Mouse (Mus musculus) thymus, adult 18-20 months (tissue): Measurements from ENCODE around the gene Olfr69.
"Not testable (repeated sequence)": the region's sequence is repeated elsewhere in the genome, so short reads cannot be mapped to it uniquely, and the experiment has no call there.

ENCODE experiments used
- DNase-seq, 2 experiments: peaks; one replicate each; pipeline ENCODE4 v3.0.0; 2022; ENCODE audit warnings: mixed read lengths in 2 of 2

The Olfr69 gene

DNA sequence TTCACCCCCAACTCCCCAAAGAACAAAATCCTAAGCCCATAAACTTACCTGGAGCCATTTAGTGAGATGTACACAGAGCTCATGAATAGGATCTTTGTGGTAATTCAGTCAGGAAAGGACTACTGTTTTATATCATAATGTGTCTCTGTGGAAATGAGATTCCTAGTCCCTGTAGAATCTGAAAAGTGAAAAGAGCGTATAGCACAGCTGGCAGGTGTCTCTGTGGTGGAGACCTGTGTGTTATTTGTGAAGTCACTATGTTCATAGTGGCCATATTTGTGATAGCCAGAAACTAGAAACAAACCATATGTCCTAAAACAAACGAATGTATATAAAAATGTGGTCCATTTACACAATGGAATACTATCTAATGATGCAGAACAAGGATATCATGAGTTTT lies at the start of gene Olfr69:
Olfr69 (minus strand) TSS at position 101 of the 400 bp plus-strand sequence.
- no peak for DNase-seq

DNA sequence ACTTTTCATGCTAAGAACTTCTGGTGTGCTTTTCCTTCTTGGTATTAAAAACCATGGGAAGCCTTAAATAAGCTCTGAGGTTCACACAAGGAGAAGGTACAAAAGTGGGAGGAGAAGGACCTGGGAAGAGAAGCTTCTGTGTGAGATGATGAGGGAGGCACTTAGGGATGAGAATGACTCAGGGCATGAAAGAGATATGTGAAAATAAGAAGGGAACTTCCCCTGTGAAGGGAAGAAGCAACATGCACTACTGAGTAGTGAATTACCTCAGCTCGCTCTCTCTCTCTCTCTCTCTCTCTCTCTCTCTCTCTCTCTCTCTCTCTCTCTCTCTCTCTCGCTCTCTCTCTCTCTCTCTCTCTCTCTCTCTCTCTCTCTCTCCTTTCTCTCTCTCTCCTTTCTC lies 43.7 kb upstream of the Olfr69 start:
- DNase-seq: not testable (repeated sequence)

DNA sequence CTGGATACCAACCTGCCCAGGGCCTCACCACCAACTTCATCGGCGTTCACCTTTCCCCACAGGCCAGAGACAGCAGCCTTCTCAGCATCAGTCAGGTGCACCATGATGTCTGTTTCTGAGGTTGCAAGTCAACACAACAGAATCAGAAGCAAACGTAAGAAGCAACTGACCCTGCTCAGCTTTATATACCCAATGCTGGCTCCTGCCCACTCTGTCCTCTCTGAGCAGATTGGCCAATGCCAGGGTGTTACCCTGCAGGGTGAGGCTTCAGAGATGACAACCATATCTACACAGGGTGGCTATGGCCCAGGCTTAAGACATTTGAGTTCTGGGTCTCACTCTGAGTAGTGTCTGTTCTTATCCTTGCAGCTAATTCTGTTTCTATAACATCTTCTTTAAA lies 42.4 kb upstream of the Olfr69 start, which contains the start of gene Hbb-bt:
Hbb-bt (minus strand) TSS at position 231 of the 400 bp plus-strand sequence.
- no peak for DNase-seq

DNA sequence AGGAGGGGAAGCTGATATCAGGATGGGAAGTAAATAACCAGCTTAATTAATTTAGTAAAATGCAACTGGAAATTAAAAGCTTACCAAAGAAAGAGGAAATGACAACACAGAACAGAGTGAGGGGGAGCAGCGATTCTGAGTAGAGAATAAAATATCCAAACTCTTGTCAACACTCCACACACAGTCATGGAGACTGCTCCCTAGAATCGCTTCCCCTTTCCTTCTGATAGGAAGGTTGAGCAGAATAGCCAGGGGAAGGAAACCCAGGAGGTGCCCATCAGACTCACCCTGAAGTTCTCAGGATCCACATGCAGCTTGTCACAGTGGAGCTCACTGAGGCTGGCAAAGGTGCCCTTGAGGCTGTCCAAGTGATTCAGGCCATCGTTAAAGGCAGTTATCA lies 41.8 kb upstream of the Olfr69 start:
- not testable (repeated sequence) for DNase-seq

DNA sequence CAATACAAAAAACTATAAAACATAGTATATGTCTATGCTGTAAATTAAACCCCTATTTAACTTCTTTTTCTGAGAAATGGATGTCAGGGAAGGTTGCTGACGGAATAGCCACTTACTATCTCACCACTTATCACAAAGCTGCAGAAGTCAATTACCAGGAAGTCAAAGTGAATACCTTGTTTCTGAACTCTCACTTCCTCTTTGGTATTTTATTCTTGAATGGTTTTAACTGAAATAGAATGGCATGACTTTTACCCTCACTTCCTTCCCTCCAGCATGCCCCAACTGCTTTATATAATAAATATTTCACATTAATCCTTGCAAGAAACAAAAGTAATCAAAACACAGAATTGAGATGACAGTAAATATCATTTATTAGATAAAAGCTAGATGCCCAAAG lies 40.8 kb upstream of the Olfr69 start:
- no peak for DNase-seq

DNA sequence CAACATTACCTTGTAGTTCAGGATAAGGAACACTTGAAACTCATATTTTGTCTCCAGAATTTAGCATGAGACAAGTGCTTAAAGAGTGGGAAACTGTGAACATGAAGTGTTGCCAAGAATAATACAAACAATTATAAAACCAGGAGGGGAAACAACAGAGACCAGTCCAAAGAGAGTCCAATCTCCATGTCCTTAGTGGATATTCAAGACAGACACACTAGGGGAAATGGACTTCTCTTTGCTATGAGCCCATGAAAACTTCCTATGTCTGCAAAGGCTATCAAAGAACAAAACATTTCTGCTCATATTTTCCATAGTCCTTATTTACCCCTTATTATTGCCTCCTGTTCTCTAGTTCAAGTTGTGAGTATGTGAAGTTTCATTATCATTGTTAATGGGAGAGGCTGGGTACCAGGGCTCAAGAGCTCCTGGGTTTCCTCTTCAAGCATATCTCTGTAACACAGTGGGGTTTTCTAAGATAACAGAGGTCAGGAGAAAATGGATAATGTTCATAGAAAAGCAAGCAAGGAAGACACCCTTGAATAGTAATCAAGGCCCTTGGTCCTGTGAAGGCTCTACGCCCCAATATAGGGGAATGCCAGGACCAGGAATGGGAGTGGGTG lies 39.9 kb upstream of the Olfr69 start:
- no peak for DNase-seq

DNA sequence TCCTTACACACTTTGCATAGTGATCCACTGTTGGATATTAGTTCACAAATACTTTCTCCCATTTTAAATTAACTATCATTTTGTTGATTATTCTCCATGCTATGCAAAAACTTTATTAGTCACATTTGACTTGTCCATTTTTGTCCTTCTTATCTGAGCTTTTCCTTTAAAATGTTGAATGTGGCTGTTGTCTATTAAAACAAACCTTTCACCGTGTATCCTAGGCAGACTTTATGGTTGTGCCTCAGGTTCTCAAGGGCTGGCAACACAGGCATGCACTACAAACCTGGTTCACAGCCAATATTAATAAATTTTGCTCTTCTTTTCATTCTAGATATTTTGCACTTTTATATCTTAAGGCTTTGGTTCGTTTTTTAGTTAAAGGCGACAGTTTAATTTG lies 39.4 kb upstream of the Olfr69 start:
- no peak for DNase-seq

DNA sequence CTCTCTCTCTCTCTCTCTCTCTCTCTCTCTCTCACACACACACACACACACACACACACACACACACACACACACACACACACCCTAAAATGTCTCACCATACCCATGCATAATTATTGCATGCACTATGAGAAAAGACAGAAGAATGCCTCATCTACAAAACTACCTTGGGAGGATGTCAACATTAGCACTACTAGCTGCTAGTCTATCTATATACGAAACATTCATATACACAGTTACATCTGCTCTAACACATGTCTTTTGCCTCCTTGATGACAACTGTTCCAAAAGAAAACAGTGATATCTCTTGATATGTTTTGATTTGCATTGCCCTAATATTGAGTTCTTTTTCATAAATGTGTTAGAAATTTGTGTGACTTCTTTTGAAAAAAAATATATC lies 38.9 kb upstream of the Olfr69 start:
- DNase-seq: no peak

DNA sequence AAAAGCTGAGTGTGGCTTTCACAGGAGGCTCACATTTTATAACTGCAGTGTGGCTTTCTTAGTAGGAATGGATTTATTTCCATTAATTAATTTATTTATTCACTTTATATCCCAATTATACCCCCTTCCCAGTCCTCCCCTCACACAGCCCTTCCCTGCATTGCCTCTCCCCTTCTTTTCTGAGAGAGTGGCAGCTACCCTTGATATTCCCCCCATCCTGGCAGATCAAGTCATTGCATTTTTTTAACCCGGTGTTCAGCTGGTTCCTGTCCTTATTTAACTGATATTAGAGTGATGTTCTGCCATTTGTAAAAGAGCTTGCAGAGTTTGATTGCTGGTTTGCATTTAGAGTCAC lies 38.4 kb upstream of the Olfr69 start:
- DNase-seq: no peak

DNA sequence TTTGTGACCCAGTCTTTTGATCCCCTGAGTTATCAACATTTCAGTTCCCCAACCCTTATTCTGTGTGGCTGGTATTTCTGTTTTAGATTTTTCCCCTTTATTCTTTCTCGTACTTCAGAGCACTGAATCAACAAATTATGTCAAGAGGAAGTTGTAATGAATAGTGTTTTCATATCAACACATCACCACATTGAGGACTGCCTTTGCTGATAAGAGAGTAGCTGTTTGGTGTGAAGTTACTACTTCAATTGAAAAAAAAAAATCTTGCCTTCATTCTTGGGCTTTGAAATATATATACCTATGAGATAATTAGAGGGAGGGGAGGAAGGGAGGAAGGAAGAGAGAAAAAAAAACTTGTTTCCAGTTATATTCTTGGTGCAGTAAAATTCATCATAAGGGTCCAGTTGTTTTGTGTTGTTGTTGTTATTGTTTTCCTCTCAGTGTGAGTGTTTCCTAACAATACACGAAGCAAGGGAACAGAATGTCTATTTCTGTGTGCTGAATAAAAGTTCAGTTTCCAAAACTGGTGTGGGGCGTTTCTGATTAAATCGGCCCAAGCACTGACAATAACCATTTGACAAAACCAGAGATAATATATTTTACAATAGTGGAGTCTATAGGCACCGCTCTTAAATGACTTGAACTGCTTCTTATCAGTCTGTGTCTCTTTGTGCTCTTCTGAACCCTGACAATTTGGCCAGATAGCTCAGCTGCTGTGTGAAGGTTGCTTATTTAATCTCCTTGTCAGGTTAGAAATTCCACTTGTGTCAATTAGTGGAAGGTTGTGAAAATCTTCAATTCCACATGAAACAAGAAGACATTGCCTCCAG lies 37.8 kb upstream of the Olfr69 start:
- DNase-seq: no peak

DNA sequence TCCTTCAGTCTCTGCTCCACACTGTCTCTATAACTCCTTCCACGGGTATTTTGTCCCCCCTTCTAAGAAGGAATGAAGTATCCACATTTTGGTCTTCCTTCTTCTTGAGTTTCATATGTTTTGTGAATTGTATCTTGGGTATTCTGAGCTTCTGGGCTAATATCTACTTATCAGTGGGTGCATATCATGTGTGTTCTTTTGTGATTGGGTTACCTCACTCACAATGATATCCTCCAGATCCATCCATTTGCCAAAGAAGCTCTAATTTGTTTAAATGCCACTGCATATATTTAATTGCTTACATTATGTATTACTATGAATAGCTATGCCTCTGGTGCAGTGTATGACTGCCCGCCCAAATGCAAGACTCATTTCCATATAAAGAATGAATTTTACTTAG lies 36.7 kb upstream of the Olfr69 start:
- not testable (repeated sequence) for DNase-seq

DNA sequence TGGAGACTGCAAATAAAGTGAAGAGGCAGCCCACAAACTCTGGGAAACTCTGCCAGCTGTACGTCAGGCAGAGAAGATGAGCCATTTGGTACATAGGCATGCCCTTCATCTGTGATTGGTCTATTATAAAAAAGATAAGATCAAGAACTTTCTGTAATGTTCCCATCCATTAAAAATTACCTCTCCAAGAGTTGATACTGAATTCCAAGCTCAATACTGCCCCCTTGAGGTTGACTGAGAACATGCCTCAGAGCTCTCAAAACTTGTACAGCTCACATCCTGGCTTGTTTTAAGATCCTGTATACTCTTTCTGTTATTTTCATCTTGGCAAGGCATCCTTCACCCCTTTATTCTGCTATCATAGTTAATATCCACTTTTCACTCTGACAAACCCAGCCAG lies 35.5 kb upstream of the Olfr69 start:
- no peak for DNase-seq

DNA sequence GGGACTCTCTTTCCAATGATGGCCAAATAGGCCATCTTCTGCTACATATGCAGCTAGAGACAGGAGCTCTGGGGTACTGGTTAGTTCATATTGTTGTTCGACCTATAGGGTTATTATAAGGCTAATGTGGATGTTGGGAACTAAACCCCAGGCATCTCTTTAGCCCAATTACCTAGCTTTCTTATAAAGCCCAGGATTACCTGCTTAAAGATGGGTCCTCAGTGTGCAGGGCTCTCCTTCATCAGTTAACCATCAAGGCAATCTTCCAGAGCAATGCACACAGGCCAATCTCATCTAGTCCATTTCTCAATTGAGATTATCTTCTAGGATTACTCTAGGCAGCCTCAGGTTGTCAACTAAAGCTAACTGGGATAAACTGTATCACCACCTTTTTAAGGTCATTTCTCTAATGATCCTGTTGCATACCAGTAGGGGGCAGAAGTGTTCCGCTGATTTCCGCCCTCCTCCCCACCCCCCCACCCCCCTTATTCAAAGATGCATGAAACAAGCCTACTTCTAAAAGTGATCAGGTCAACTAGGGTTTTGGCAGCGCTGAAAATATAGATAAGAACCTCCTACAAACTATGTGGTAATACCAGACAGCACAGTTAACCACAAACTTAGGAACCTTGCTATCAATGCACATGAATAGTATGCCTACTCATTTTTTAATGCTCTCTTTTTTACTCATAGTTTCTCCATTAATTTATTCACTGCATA lies 21.4 kb upstream of the Olfr69 start:
- DNase-seq: no peak

DNA sequence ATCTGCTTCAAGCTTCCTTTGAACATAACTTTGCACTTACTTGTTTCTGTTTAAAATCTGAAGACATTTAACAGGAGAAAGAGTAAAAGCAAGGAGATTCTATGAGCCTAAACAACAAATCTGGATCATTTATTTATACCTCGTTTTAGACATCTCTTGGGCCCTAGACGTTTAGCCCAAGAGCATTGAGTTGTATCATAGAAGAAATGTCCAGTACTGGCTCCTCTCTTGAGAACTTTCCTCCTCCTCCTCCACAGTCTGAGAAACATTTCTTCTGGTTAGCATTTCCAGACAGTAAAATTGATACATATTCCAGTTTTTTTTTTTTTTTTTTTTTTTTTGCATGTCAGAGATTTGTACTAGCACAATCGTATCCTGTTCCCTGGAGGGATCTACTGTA lies 20.3 kb upstream of the Olfr69 start, which contains the start of gene Olfr67:
Olfr67 (minus strand) TSS at position 101 of the 400 bp plus-strand sequence.
- DNase-seq: no peak

DNA sequence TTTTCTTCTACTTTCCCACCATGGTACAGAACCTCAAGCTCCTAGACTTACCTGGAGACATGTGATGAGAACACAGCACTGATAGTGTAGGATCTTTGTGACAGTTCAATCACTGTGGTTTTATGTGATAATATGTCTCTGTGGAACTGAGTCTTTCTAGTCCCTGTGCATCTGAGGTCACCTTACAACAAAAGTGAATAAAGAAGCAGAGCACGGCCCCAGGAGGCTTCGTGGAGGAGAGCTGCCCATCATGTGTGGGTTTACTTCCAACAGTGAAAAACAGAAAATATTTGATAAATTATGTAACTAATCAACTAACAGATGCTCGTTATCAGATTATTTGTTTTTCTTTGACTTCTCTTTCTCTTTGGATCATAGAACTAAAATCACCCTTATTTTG lies 8.2 kb upstream of the Olfr69 start, which contains the start of gene Olfr68:
Olfr68 (minus strand) TSS at position 101 of the 400 bp plus-strand sequence.
- no peak for DNase-seq

DNA sequence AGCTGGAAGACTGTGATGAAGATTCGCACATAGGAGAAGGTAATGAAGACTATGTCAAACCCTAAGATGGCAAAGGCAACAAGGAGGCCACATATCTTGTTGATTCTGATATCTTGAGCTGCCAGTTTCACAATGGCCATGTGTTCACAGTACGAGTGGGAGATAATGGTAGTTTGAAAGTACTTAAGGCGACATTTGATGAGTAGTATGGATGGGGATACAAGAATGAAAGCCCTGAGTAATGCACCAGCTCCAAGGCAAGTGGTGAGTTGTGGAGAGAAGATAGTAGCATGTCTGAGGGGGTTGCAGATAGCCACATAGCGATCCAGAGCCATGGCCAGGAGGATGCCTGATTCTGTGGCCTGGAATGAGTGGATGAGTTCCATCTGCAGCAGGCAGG lies 6.3 kb upstream of the Olfr69 start:
- not testable (repeated sequence) for DNase-seq

DNA sequence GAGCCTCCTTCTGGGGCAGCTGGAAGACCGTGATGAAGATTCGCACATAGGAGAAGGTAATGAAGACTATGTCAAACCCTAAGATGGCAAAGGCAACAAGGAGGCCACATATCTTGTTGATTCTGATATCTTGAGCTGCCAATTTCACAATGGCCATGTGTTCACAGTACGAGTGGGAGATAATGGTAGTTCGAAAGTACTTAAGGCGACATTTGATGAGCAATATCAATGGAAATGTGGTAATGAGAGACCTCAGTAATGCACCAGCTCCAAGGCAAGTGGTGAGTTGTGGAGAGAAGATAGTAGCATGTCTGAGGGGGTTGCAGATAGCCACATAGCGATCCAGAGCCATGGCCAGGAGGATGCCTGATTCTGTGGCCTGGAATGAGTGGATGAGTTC lies 3.7 kb downstream of the Olfr69 start:
- not testable (repeated sequence) for DNase-seq

DNA sequence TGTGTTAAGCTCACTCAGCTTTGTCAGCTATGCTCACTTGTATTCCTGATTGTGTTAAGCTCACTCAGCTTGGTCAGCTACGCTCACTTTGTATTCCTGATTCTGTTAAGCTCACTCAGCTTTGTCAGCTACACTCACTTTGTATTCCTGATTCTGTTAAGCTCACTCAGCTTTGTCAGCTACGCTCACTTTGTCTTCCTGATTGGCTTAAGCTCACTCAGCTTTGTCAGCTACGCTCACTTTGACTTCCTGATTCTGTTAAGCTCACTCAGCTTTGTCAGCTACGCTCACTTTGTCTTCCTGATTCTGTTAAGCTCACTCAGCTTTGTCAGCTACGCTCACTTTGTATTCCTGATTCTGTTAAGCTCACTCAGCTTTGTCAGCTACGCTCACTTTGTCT lies 9.2 kb downstream of the Olfr69 start:
- DNase-seq: not testable (repeated sequence)

DNA sequence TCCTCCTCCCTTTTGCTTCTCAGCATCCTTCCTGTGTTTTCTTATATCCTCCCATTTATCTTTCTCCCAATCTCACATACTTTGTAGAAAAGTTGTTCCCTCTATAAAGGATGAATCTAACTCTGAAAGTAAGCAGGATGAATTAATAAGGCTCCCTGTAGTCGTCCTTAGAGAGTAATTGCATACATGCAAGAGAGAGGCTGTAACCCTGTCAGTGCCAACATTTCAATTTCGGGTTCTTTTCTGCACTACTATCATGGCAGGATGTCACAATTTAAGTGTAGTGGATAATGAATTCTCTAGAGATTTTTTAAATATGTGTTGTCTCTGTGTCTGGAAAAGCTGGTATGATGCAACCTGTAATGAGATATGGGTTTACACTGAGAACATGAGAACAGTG lies 14.2 kb downstream of the Olfr69 start, which contains the start of gene Olfr630:
Olfr630 (minus strand) TSS at position 101 of the 400 bp plus-strand sequence.
- no peak for DNase-seq

DNA sequence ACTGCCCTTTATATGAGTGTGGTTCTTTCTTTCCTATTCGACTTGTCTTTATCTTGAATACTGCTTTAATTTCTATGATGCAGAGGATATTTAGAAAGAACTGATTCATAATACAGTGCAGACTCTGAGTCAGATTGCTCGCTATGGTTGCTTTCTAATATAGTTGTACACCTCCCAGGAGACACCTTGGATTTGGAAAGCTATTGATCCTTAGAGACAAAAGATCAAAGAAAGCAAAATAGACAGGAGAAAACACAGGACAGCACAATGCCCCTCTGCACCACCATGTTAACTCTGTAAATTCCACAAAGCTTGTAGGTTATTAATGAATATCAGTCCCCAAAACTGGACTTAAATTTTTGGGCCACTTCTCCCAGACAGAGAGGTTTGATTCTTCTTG lies 26.6 kb downstream of the Olfr69 start, which contains the start of gene Olfr629:
Olfr629 (minus strand) TSS at position 101 of the 400 bp plus-strand sequence.
- DNase-seq: no peak

DNA sequence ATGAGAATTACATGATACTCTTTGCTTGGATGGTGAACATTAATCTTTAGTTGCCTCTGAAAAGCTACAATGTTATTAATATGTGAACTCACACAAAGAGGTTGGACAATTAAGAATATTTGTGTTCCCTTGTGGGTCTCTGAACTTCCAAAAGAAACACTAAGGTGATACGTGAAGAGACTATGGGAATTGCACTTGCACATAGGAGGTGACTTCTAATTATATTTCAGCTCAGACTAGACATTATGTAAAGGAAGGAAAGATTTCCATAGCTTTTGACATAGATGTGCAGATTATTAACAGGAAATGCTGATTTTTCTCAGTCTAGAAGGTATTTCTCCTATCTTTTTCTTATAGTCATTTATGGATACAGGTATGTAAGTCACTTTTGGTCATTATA lies 41.3 kb downstream of the Olfr69 start, which contains the start of gene Olfr628:
Olfr628 (plus strand) TSS at position 301 of the 400 bp plus-strand sequence.
- no peak for DNase-seq

DNA sequence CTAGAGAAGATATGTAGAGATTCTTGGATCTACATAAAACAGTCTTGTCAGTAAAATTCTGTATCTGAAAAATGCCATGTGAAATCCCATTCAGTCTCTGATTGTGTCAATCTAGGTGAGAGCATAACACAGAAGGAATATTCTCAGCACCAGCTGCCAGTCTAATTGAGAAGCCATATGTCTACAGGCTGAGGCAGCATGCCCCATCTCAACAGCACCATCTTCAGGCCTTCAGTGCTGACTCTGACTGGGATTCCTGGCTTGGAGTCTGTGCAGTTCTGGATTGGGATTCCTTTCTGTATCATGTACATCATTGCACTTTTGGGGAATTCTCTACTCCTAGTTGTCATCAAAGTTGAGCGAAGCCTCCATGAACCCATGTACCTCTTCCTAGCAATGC lies 55.0 kb downstream of the Olfr69 start:
- DNase-seq: not testable (repeated sequence)
